Mouse (Mus musculus) urinary bladder, adult 18-20 months (tissue): ENCODE measurements around the gene Islr.

Experiments used
- DNase-seq, 2 experiments: peaks; one replicate each; pipeline ENCODE4 v3.0.0; 2022; ENCODE audit warnings: low spot score in 2 of 2, mixed read lengths in 2 of 2

Gene Islr

GRCm38 (mm10) chr9:58112866-58113278, 91.2 kb downstream of the Islr start:
- no peak for DNase-seq

DNA sequence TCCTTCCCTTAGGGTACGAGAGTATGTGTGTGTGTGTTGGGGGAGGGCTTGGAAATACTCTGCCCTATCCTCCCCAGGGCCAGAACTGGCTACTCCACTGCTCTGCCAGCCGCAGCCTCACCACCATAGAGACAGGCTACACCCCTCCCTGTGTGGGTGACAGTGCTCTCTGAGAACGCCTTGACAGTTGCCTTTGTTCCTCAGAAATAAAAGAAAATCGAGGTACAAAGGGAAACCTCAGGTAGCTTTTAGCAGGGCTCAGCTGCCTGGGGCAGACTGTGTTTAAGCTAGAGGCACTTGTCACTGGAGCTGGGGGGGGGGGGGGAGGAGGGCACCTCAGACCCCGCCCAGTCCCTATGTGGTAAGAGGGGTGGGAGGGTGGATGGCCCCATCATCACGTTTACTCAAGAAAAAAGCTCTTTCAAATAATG, 91.8 kb downstream of the Islr start:
- no peak for DNase-seq

DNA sequence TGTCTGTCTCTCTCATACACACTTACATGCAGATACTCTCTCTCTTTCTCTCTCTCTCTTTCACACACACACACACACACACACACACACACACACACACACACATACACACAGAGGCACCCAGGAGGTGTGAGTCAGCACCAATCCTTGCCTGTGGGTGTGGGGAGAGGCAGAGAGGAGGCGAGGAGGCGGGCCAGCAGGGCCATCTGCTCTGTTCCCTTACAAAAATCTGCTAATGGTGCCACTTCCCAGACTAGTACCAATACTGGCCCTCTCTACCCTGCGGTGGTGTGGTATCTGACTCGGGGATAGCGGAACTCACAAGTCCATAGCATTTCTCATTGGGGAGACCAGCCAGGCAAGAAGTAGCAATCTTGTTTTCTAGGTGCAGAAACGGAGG, 92.7 kb downstream of the Islr start:
- DNase-seq, result no peak

GRCm38 (mm10) chr9:58110787-58111186, 93.3 kb downstream of the Islr start:
- DNase-seq, result no peak

- no peak for DNase-seq
Observed at GRCm38 (mm10) chr9:58107494-58107893, 96.6 kb downstream of the Islr start.
